Mouse (Mus musculus) hindbrain, embryonic 12.5 days (tissue): ENCODE results near the gene Rfx2. TPM values are rescaled to one million over a fixed set of nuclear protein-coding genes. Genes with fewer than 3 reads are reported as not detected.

Source experiments
- ATAC-seq: fragments of 200-750 bp; cut with Nextera tagmentation; 2 replicates; pipeline ENCODE4 v1.8.0; 2017; ENCODE audit warnings: moderate TSS enrichment; ENCODE audit not compliant: low FRiP score
- H3K27ac ChIP-seq: fragments of 300-500 bp; sonication (generic); 2 replicates; pipeline ENCODE4 v1.5.1; 2016; ENCODE audit warnings: mild to moderate bottlenecking
- H3K27me3 ChIP-seq: fragments of 300-500 bp; sonication (generic); 2 replicates; pipeline ENCODE4 v1.6.1; 2016; ENCODE audit warnings: mild to moderate bottlenecking
- H3K36me3 ChIP-seq: fragments of 300-500 bp; sonication (generic); 2 replicates; pipeline ENCODE4 v1.6.1; 2016; ENCODE audit warnings: mild to moderate bottlenecking
- H3K4me1 ChIP-seq: fragments of 300-500 bp; sonication (generic); 2 replicates; pipeline ENCODE4 v1.6.1; 2016
- H3K4me2 ChIP-seq: fragments of 300-500 bp; sonication (generic); replicated peaks from 2 replicates; pipeline ENCODE4 v1.6.1; 2016; ENCODE audit warnings: mild to moderate bottlenecking
- H3K4me3 ChIP-seq: fragments of 300-500 bp; sonication (generic); 2 replicates; pipeline ENCODE4 v1.5.1; 2016; ENCODE audit warnings: mild to moderate bottlenecking
- H3K9ac ChIP-seq: fragments of 300-500 bp; sonication (generic); 2 replicates; pipeline ENCODE4 v1.6.1; 2016; ENCODE audit warnings: mild to moderate bottlenecking, moderate library complexity
- H3K9me3 ChIP-seq: fragments of 300-500 bp; sonication (generic); replicated peaks from 2 replicates; pipeline ENCODE4 v1.6.1; 2016; ENCODE audit warnings: mild to moderate bottlenecking
- WGBS: fragments of 180-500 bp; shearing (Covaris S2); methylation state at CpG from one replicate; pipeline ENCODE4 v1.1.7; 2016; 5-methylcytosine and 5-hydroxymethylcytosine counted together
- polyA plus RNA-seq: library from polyadenylated mRNA; unstranded; fragments of >200 nt; fragmentation: Nextera tagmentation; extraction: Ambion mirVana; gene quantifications from 2 replicates; pipeline ENCODE4 v1.2.1, GENCODE M21; 2016

Rfx2 gene
- polyA plus RNA-seq, 1 experiment from 2014 or later: 10.2 TPM

DNA sequence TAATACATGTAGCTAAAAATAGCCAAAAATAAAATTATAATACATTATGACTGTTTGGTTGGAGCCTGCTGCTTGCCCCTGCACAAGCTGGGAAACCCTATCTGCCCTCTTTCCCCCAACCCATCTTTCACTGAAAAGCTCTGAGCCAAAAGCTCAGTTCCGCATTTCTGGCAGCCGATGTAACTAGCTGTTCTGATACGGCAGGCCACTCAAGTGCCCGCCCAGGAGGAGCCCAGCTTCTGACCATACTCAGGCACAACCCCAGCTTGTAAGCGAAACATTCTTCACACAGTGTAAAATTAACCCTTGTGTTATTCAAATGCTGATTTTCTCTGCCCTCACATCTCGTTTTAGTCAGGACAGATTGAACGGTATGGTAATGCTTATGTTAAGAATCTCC, 28.1 kb upstream of the Rfx2 start:
- Histone ChIP-seq H3K9me3 (no peaks in the 10 kb centered on the region), H3K36me3 (no peaks in the 10 kb centered on the region), H3K27me3 (no peaks in the 10 kb centered on the region), H3K4me2 (no peak overlapping the region), H3K27ac (no peak overlapping the region), H3K9ac (no peak overlapping the region), H3K4me3 (no peak overlapping the region), H3K4me1 (no peaks in the 10 kb centered on the region)
- no peak for ATAC-seq
- 58% methylated on average over 7 of the region's 7 CpGs for WGBS

DNA sequence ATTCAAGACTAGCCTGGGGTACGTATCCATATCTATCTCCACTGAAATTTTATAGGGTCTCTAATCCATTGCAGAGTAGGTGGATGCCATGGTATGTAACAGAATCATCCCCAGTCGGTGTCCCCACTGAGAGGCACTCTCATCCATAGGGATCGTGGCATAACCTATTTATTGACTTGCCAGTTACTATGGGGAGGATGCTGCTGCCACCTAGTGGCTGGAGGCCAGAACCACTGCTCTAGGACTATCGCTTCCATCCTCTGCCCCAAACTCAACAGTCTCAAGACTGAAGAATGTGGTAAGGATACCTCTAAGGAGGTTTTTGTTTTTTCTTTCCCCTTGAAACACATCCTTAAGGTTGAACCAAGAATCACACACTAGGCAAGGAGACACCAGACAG, 27.4 kb upstream of the Rfx2 start:
- H3K27me3 ChIP-seq: no peaks in the 10 kb centered on the region
- H3K9ac ChIP-seq: no peak overlapping the region
- WGBS: 54% methylated on average over 4 of the region's 4 CpGs
- no peak overlapping the region for H3K4me2 ChIP-seq
- H3K36me3 ChIP-seq: no peaks in the 10 kb centered on the region
- no peaks in the 10 kb centered on the region for H3K9me3 ChIP-seq
- H3K27ac ChIP-seq: no peak overlapping the region
- no peak overlapping the region for H3K4me3 ChIP-seq
- no peak for ATAC-seq
- no peaks in the 10 kb centered on the region for H3K4me1 ChIP-seq

- Histone ChIP-seq H3K4me3 (no peak overlapping the region), H3K27me3 (no peaks in the 10 kb centered on the region), H3K4me1 (no peaks in the 10 kb centered on the region), H3K9ac (no peak overlapping the region), H3K27ac (no peak overlapping the region), H3K9me3 (no peaks in the 10 kb centered on the region), H3K36me3 (no peaks in the 10 kb centered on the region), H3K4me2 (no peak overlapping the region)
- 89% methylated on average over 3 of the region's 3 CpGs for WGBS
- no peak for ATAC-seq
Measured at GRCm38 (mm10) chr17:56855421-56855820, 24.6 kb upstream of the Rfx2 start.

DNA sequence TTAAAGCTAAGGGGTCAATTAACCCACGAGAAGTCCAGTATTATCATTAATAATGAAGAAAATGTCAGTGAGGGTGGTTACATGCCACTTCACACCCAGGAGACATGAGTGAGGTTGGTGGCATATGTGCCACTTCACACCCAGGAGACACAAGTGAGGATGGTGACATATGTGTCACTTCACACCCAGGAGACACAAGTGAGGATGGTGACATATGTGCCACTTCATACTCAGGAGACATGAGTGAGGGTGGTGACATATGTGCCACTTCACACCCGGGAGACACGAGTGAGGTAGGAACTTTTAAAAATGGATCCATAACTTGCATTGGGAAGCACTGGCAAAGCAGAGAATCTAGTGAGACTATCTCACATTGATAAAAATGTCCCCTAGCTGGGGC, 20.4 kb upstream of the Rfx2 start:
- Histone ChIP-seq H3K9me3 (no peaks in the 10 kb centered on the region), H3K4me1 (no peaks in the 10 kb centered on the region), H3K27me3 (no peaks in the 10 kb centered on the region), H3K27ac (no peak overlapping the region), H3K4me2 (no peak overlapping the region), H3K4me3 (no peak overlapping the region), H3K9ac (no peak overlapping the region), H3K36me3 (no peaks in the 10 kb centered on the region)
- 80% methylated on average over 3 of the region's 3 CpGs for WGBS
- ATAC-seq: no peak

DNA sequence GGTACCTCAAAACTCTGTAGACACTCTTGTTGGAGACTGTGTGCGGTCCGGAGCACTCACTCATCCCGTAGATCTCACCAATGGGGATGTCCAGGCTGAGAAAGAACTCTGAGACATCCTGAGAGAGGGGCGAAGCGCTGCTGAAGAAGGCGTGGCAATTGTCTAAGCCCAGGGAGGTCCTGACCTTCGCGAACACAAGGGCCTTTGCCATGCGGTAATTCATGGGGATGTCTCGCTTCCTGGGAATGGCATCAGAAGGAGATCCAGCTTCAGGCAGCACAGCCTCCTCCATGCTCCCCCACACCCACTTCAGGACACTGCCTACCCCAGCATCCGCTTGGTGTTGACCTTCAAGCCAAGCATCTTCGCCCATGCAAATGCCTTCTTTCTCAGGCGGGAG, 18.9 kb upstream of the Rfx2 start:
- Histone ChIP-seq H3K27me3 (no peaks in the 10 kb centered on the region), H3K4me1 (no peaks in the 10 kb centered on the region), H3K4me2 (no peak overlapping the region), H3K27ac (no peak overlapping the region), H3K9me3 (no peaks in the 10 kb centered on the region), H3K36me3 (no peaks in the 10 kb centered on the region), H3K9ac (no peak overlapping the region), H3K4me3 (no peak overlapping the region)
- WGBS: 81% methylated on average over 13 of the region's 13 CpGs
- no peak for ATAC-seq

DNA sequence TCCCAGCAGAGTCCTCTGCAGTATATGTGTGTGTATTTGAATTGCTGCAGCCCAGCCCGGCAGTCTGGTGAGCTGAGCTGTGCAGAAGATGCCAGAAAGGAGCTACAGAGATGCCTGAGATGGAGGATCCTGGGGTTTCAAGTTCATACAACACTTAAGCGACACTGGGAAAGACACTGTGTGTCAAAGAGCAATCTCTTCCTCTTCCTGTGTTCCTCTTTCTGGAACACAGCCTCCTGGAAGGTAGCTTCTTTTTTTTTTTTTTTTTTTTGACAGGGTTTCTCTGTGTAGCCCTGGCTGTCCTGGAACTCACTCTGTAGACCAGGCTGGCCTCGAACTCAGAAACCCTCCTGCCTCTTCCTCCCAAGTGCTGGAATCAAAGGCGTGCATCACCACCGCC, 18.0 kb upstream of the Rfx2 start:
- Histone ChIP-seq H3K36me3 (no peaks in the 10 kb centered on the region), H3K27me3 (no peaks in the 10 kb centered on the region), H3K27ac (no peak overlapping the region), H3K9me3 (no peaks in the 10 kb centered on the region), H3K4me2 (no peak overlapping the region), H3K4me1 (no peaks in the 10 kb centered on the region), H3K9ac (no peak overlapping the region), H3K4me3 (no peak overlapping the region)
- WGBS: 83% methylated on average over 5 of the region's 5 CpGs
- no peak for ATAC-seq

- H3K27me3 ChIP-seq: no peaks in the 10 kb centered on the region
- no peaks in the 10 kb centered on the region for H3K36me3 ChIP-seq
- no peak overlapping the region for H3K9ac ChIP-seq
- H3K9me3 ChIP-seq: no peaks in the 10 kb centered on the region
- no peak for ATAC-seq
- H3K27ac ChIP-seq: no peak overlapping the region
- no peak overlapping the region for H3K4me3 ChIP-seq
- no peak overlapping the region for H3K4me2 ChIP-seq
- 84% methylated on average over 5 of the region's 5 CpGs for WGBS
- H3K4me1 ChIP-seq: no peaks in the 10 kb centered on the region
Measured at GRCm38 (mm10) chr17:56843678-56844077, 12.9 kb upstream of the Rfx2 start.

DNA sequence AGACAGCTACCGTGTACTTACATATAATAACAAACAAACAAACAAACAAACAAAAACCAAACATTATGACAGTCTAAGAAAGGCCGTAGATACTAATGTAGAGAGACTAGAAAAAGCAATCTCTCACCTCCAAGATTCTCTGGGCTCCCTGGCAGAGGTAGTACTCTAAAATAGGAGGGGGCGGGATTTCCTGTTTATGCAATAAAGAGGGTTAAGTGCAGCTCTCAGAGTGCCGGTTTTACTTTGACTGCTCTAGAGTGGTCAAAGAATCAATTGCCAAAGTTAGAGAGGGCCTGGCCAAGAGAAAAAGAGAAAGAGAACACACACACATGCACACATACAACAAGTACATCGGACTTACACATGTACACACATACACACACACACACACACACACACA, 11.4 kb upstream of the Rfx2 start:
- H3K9ac ChIP-seq: no peak overlapping the region
- H3K9me3 ChIP-seq: no peaks in the 10 kb centered on the region
- no peaks in the 10 kb centered on the region for H3K4me1 ChIP-seq
- no peak overlapping the region for H3K27ac ChIP-seq
- no peaks in the 10 kb centered on the region for H3K27me3 ChIP-seq
- WGBS: 87% methylated on average over 5 of the region's 5 CpGs
- no peak overlapping the region for H3K4me2 ChIP-seq
- ATAC-seq: no peak
- H3K4me3 ChIP-seq: no peak overlapping the region
- no peaks in the 10 kb centered on the region for H3K36me3 ChIP-seq

- no peak overlapping the region for H3K4me3 ChIP-seq
- no peak overlapping the region for H3K4me2 ChIP-seq
- no peak for ATAC-seq
- H3K27ac ChIP-seq: no peak overlapping the region
- 87% methylated on average over 7 of the region's 7 CpGs for WGBS
- H3K9me3 ChIP-seq: no peaks in the 10 kb centered on the region
- H3K27me3 ChIP-seq: no peaks in the 10 kb centered on the region
- no peaks in the 10 kb centered on the region for H3K36me3 ChIP-seq
- H3K9ac ChIP-seq: no peak overlapping the region
- H3K4me1 ChIP-seq: no peaks in the 10 kb centered on the region
Measured at GRCm38 (mm10) chr17:56840524-56840923, 9.7 kb upstream of the Rfx2 start.

DNA sequence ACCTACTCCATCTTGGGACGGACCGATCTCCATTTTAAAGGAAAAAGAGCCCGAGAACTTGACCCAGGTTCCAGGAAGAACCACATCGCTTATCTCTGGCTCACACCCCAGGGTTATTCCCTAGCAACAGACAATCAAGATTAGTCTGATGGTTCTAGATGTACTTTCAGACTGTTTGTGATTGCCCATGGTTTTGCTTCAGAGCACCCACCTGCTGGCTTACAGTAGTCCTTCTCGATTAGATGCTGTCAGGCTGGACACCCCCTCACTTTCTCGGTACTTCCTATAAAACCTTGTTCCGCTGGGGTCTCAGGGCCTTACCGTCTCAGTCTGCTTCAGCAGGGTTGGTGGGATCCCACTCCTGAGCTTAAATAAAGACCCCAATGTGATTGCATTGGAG, 5.5 kb upstream of the Rfx2 start:
- H3K9me3 ChIP-seq: no peaks in the 10 kb centered on the region
- no peak overlapping the region for H3K27ac ChIP-seq
- WGBS: 90% methylated on average over 8 of the region's 8 CpGs
- no peaks in the 10 kb centered on the region for H3K4me1 ChIP-seq
- no peak for ATAC-seq
- H3K27me3 ChIP-seq: peaks cover 6% of the 10 kb centered on the region; the same call in 1 of the 2 replicates
- H3K36me3 ChIP-seq: no peaks in the 10 kb centered on the region
- no peak overlapping the region for H3K4me2 ChIP-seq
- no peak overlapping the region for H3K9ac ChIP-seq
- H3K4me3 ChIP-seq: no peak overlapping the region

DNA sequence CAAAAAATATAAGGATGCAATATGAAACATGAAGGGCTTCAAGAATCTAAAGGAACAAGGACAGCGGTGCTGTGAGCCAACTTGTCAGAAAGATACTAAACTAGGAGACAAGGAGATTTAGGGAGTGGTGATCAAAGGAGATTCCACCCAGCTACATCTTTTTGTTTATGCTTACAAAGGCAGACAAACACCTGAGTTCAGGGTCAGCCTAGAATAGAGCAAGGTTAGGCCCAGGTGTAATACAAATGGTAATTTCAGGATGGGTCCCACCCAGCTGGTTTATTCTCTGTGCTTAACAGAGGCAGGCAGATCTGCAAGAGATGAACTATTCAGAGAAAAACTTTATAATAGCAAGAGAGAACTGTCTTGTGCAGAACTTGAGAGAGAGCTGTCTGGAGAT, 2.6 kb upstream of the Rfx2 start:
- 82% methylated on average over 1 of the region's 1 CpGs for WGBS
- ATAC-seq: no peak

DNA sequence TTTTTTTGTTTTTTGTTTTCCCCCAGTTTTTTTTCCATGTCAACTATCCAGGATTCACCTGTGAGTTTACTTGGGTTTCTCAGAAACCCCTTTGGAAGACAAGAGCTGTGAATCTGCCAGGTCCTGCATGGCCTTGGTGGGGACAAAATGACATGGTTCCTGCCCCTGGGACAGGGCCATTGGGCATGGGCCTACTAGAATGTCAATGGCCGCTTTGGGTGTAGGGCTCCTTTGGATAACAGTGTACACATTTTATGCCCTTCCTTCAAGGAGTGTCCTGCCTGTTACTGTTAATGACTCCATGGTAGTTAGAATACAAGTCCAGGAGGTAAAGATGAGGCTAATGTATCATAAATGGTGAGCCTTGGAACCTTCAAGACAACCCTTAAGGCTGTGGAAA, 2.1 kb upstream of the Rfx2 start:
- WGBS: 95% methylated on average over 1 of the region's 1 CpGs
- Histone ChIP-seq H3K4me2 (no peak overlapping the region), H3K27ac (no peak overlapping the region), H3K36me3 (no peaks in the 10 kb centered on the region), H3K4me1 (peaks cover 12% of the 10 kb centered on the region), H3K9me3 (no peaks in the 10 kb centered on the region), H3K4me3 (no peak overlapping the region), H3K27me3 (peaks cover 23% of the 10 kb centered on the region), H3K9ac (no peak overlapping the region)
- no peak for ATAC-seq

More for the DNA sequence above, 2.6 kb upstream of the Rfx2 start:
- peaks cover 12% of the 10 kb centered on the region for H3K4me1 ChIP-seq
- no peaks in the 10 kb centered on the region for H3K9me3 ChIP-seq
- H3K27me3 ChIP-seq: peaks cover 22% of the 10 kb centered on the region
- no peak overlapping the region for H3K27ac ChIP-seq
- no peak overlapping the region for H3K4me3 ChIP-seq
- no peaks in the 10 kb centered on the region for H3K36me3 ChIP-seq
- H3K4me2 ChIP-seq: no peak overlapping the region
- H3K9ac ChIP-seq: no peak overlapping the region

GRCm38 (mm10) chr17:56831111-56831816, 451 bp upstream of the Rfx2 start:
- Histone ChIP-seq H3K36me3 (no peaks in the 10 kb centered on the region), H3K9me3 (no peaks in the 10 kb centered on the region), H3K27me3 (peaks cover 29% of the 10 kb centered on the region), H3K27ac (0 out of 2 replicates have a peak overlapping the region, but pooled peaks have one; percentile 41), H3K4me3 (peak overlapping the region; percentile 68), H3K4me1 (peaks cover 12% of the 10 kb centered on the region), H3K4me2 (peak overlapping the region; percentile 77), H3K9ac (peak overlapping the region; percentile 60)
- under 1% methylated on average over 40 of the region's 42 CpGs for WGBS
- peak; percentile 99 for ATAC-seq
